Mouse (Mus musculus) forebrain, embryonic 11.5 days (tissue): ENCODE measurements around the gene Olfr273. TPM values are rescaled to one million over a fixed set of nuclear protein-coding genes. Genes with fewer than 3 reads are reported as not detected.
"Not testable (repeated sequence)": the region's sequence is repeated elsewhere in the genome, so short reads cannot be mapped to it uniquely, and the experiment has no call there.

ENCODE experiments used
- ATAC-seq: fragments of 200-750 bp; cut with Nextera tagmentation; replicated peaks from 2 replicates; pipeline ENCODE4 v1.8.0; 2017; ENCODE audit warnings: moderate TSS enrichment; ENCODE audit not compliant: low FRiP score
- DNase-seq: peaks from one replicate; pipeline ENCODE4 v3.0.0-alpha.2; 2017; ENCODE audit warnings: low spot score
- H3K27ac ChIP-seq: fragments of 300-500 bp; sonication (generic); 2 replicates; pipeline ENCODE4 v1.5.1; 2014; ENCODE audit warnings: low read depth, low read length
- H3K27me3 ChIP-seq: fragments of 300-500 bp; sonication (generic); 2 replicates; pipeline ENCODE4 v1.6.1; 2014; ENCODE audit warnings: mild to moderate bottlenecking, low read length, mixed read lengths; ENCODE audit not compliant: control insufficient read depth, insufficient read depth
- H3K36me3 ChIP-seq: fragments of 300-500 bp; sonication (generic); 2 replicates; pipeline ENCODE4 v1.6.1; 2014; ENCODE audit warnings: mild to moderate bottlenecking, low read length, moderate library complexity, mixed read lengths; ENCODE audit not compliant: control insufficient read depth, insufficient read depth
- H3K4me1 ChIP-seq: fragments of 300-500 bp; sonication (generic); replicated peaks from 2 replicates; pipeline ENCODE4 v1.6.1; 2014; ENCODE audit warnings: low read length, mixed read lengths; ENCODE audit not compliant: control insufficient read depth, insufficient read depth
- H3K4me2 ChIP-seq: fragments of 300-500 bp; sonication (generic); 2 replicates; pipeline ENCODE4 v1.6.1; 2014; ENCODE audit warnings: low read depth, mild to moderate bottlenecking, low read length, moderate library complexity, mixed read lengths; ENCODE audit not compliant: severe bottlenecking
- H3K4me3 ChIP-seq: fragments of 300-500 bp; sonication (generic); 2 replicates; pipeline ENCODE4 v1.5.1; 2014; ENCODE audit warnings: low read depth, low read length
- H3K9ac ChIP-seq: fragments of 300-500 bp; sonication (generic); 2 replicates; pipeline ENCODE4 v1.6.1; 2014; ENCODE audit warnings: low read length
- H3K9me3 ChIP-seq: fragments of 300-500 bp; sonication (generic); 2 replicates; pipeline ENCODE4 v1.6.1; 2016; ENCODE audit warnings: low read length, mixed read lengths; ENCODE audit not compliant: control insufficient read depth
- WGBS: fragments of 180-500 bp; shearing (Covaris S2); extraction: QIAGEN DNeasy Blood & Tissue Kit; methylation state at CpG from one replicate; pipeline ENCODE4 v1.1.7; 2014; 5-methylcytosine and 5-hydroxymethylcytosine counted together
- polyA plus RNA-seq: library from polyadenylated mRNA; unstranded; fragments of >200 nt; fragmentation: Nextera tagmentation; extraction: Ambion mirVana; gene quantifications from 2 replicates; pipeline ENCODE4 v1.2.1, GENCODE M21; 2014

Gene Olfr273
- not detected in 2 replicates for polyA plus RNA-seq

GRCm38 (mm10) chr4:52859136-52859535 lies at the start of gene Olfr273:
Gene Olfr273 (minus strand): TSS chr4:52859236.
- Histone ChIP-seq H3K27ac (no peak within 1 kb of the TSS), H3K36me3 (no peaks in the 10 kb centered on the region), H3K27me3 (no peaks in the 10 kb centered on the region), H3K4me3 (no peak within 1 kb of the TSS), H3K4me2 (no peak within 1 kb of the TSS), H3K9me3 (no peaks in the 10 kb centered on the region), H3K9ac (no peak within 1 kb of the TSS), H3K4me1 (no peaks in the 10 kb centered on the region)
- WGBS: 91% methylated on average over 1 of the region's 1 CpGs
- ATAC-seq (no peak), DNase-seq (no peak)

GRCm38 (mm10) chr4:52864156-52864555 lies 5.1 kb upstream of the Olfr273 start:
- no peak for ATAC-seq
- H3K36me3 ChIP-seq: no peaks in the 10 kb centered on the region

DNA sequence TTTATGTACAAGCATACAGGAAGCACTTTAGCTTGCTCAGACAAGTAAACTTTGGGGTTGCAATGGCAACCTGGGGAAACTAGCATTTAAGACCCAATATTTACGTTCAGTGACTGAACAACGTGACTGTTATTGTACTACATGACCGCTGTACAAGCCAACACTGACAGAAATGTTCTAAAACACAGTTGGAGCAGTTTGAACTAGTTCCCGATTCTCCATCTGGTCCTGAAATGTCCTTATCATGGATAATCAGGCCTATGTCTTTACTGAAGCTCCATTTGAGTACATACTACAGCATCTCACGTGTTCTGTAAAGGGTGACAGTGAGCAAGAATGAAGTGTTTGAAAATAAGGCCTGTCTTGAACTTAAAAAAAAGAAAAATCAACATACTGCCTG lies 9.4 kb downstream of the Olfr273 start:
- Histone ChIP-seq H3K27me3 (no peaks in the 10 kb centered on the region), H3K4me1 (no peaks in the 10 kb centered on the region), H3K27ac (no peak overlapping the region), H3K4me2 (no peak overlapping the region), H3K36me3 (no peaks in the 10 kb centered on the region), H3K4me3 (no peak overlapping the region), H3K9ac (no peak overlapping the region), H3K9me3 (no peaks in the 10 kb centered on the region)
- 88% methylated on average over 5 of the region's 5 CpGs for WGBS
- DNase-seq (no peak), ATAC-seq (no peak)

More at GRCm38 (mm10) chr4:52864156-52864555, 5.1 kb upstream of the Olfr273 start:
- no peak overlapping the region for H3K4me3 ChIP-seq
- H3K27me3 ChIP-seq: no peaks in the 10 kb centered on the region
- WGBS: 89% methylated on average over 9 of the region's 9 CpGs
- no peak overlapping the region for H3K9ac ChIP-seq
- H3K4me1 ChIP-seq: no peaks in the 10 kb centered on the region
- H3K4me2 ChIP-seq: no peak overlapping the region
- no peaks in the 10 kb centered on the region for H3K9me3 ChIP-seq
- no peak for DNase-seq
- no peak overlapping the region for H3K27ac ChIP-seq

DNA sequence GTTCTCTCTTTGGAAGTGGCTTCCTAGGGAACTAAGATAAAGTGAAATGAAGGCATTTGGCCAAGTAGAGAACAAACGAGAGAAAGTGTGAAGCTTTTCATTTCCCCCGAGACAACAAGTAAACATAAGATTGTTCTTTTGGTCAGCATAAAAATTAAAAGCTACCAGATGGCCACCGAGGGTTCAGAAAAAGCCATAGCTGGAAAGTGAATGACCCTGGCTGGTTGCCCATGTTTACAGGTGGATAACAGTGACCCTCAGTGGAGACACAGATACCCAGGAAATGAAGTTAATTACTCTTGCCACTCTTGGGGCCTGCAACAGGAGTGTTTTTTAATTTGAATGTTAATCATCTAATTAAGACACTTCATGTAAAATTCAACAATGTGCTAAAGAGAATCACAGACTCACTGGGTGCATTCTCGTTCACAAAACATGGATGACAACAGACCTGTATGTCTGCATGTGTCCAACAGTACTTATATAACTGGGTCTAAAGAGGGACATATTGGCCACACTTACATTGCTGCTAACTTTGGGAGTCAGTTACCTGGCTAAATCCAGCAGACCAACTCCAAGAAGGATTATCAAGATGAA lies 9.9 kb downstream of the Olfr273 start:
- H3K4me3 ChIP-seq: no peak overlapping the region
- H3K27me3 ChIP-seq: no peaks in the 10 kb centered on the region
- H3K4me1 ChIP-seq: no peaks in the 10 kb centered on the region
- no peaks in the 10 kb centered on the region for H3K36me3 ChIP-seq
- no peak for ATAC-seq
- H3K9me3 ChIP-seq: no peaks in the 10 kb centered on the region
- WGBS: 71% methylated on average over 4 of the region's 4 CpGs
- DNase-seq: no peak
- no peak overlapping the region for H3K9ac ChIP-seq
- H3K27ac ChIP-seq: no peak overlapping the region
- H3K4me2 ChIP-seq: no peak overlapping the region

DNA sequence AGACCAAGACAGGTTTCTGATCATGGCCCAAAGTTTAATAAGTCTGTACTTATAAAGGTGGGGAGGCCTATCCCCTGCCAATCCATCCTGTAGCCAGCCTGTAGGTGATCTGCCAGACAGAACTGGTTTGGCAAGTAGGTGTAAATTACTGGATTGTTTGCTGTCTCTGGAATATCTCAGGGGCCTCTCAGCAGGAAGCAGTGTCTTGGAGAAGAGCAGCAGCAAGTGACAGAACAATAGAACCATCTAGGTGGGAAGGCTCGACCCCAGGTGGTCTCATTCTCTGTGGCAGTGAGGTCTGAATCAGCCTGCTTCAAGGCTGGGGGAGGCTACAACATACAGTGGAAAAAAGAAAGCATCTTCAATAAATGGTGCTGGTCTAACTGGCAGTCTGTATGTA lies 13.6 kb downstream of the Olfr273 start:
- 46% methylated on average over 1 of the region's 1 CpGs for WGBS
- H3K4me2 ChIP-seq, H3K4me3 ChIP-seq, H3K36me3 ChIP-seq, DNase-seq, H3K4me1 ChIP-seq, ATAC-seq, H3K27ac ChIP-seq, H3K9ac ChIP-seq, H3K9me3 ChIP-seq, H3K27me3 ChIP-seq: not testable (repeated sequence)

DNA sequence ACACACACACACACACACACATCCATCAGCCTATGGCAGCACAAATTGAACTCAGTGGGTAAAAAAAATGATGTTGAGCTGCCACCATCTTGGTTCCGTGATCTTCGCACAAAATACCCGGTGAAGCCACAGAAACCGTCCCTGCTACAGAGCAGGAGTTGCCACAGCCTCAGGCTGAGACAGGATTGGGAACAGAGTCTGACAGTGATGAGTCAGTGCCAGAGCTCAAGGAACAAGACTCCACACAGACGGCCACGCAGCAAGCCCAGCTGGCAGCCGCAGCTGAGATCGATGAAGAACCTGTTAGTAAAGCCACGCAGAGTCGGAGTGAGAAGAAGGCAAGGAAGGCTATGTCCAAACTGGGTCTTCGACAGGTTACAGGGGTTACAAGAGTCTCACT lies 37.7 kb downstream of the Olfr273 start:
- H3K4me3 ChIP-seq: no peak overlapping the region
- no peaks in the 10 kb centered on the region for H3K9me3 ChIP-seq
- no peak overlapping the region for H3K4me2 ChIP-seq
- no peaks in the 10 kb centered on the region for H3K4me1 ChIP-seq
- no peak overlapping the region for H3K9ac ChIP-seq
- WGBS: 96% methylated on average over 11 of the region's 11 CpGs
- ATAC-seq: no peak
- H3K36me3 ChIP-seq: no peaks in the 10 kb centered on the region
- no peaks in the 10 kb centered on the region for H3K27me3 ChIP-seq
- H3K27ac ChIP-seq: no peak overlapping the region
- DNase-seq: no peak

DNA sequence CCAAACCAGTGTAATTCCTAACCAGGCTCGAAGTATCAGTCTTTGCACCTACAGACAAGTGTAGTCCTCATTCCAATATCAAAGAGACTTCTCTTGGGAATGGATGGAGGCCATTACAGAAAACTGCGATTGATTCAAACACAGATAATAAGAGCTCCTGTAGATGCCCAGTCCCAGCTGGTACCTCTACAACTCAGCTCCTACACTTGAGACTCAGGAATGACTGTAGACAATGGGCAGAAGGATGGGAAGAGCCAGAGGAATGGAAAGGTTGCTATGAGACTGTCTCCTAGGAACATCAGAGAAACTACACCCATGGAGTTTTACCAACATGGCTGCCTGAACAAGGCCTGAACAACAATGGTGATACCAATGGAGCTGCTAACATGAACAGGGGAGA lies 44.7 kb downstream of the Olfr273 start, which contains the start of gene Olfr275:
Olfr275 (plus strand) TSS at position 301 of the 400 bp plus-strand sequence.
- WGBS: 88% methylated on average over 2 of the region's 2 CpGs
- ATAC-seq: no peak

DNA sequence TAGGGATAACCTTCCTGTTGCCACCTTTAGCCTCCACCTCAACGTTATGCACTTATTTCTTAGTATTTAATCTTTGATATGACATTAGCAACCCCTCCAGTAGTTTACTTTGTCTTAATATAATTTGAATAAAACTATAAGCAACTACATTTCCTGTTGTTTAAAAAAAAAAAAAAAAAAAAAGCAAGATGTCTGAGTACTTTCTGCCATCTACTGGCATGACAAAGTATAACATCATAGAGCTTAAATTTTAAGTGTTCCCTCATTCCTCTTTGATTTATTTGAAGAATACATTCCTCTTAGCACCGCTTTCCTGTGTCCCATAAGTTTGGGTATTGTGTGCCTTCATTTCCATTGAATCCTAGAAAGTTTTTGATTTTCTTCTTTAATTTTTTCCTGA lies 47.2 kb downstream of the Olfr273 start:
- no peaks in the 10 kb centered on the region for H3K27me3 ChIP-seq
- no peak overlapping the region for H3K9ac ChIP-seq
- H3K36me3 ChIP-seq: no peaks in the 10 kb centered on the region
- DNase-seq: no peak
- ATAC-seq: no peak
- no peak overlapping the region for H3K27ac ChIP-seq
- no peak overlapping the region for H3K4me2 ChIP-seq
- H3K4me1 ChIP-seq: no peaks in the 10 kb centered on the region
- 46% methylated on average over 2 of the region's 2 CpGs for WGBS
- H3K9me3 ChIP-seq: no peaks in the 10 kb centered on the region
- no peak overlapping the region for H3K4me3 ChIP-seq

More for the DNA sequence above, 44.7 kb downstream of the Olfr273 start, which contains the start of gene Olfr275:
- Histone ChIP-seq H3K4me1 (no peaks in the 10 kb centered on the region), H3K4me2 (no peak within 1 kb of the TSS), H3K9me3 (no peaks in the 10 kb centered on the region), H3K27ac (no peak within 1 kb of the TSS), H3K36me3 (no peaks in the 10 kb centered on the region), H3K9ac (no peak within 1 kb of the TSS), H3K4me3 (no peak within 1 kb of the TSS), H3K27me3 (no peaks in the 10 kb centered on the region)
- DNase-seq: no peak
